Mouse (Mus musculus): ENCODE data around the gene Med10.

DNA sequence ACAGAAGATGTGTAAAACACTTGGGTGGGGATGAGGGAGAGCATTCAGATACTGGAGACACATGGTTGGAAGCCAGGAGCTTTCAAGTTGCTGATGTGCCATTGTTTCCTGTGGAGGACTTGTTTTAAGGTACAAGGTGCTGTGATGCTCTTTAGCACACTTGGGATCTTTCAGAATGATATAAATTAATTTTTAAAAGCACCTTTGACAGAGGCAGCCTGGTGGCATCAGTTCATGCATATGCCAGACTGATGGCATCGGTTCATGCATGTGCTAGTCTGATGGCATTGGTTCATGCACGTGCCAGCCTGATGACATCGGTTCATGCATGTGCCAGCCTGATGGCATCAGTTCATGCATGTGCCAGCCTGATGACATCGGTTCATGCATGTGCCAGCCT, 60.1 kb downstream of the Med10 start:
- TF ChIP-seq CTCF (IDR thresholded peaks at IDR 0.05; ENCODE audit: control insufficient read depth, insufficient read depth, insufficient read length) = no peak
- TF ChIP-seq MAX (IDR thresholded peaks at IDR 0.05) = no peak
- no peak for TF ChIP-seq MYOG (IDR thresholded peaks at IDR 0.05; ENCODE audit: control insufficient read depth, extremely low read depth, insufficient read length)
- TF ChIP-seq FOSL1 (IDR thresholded peaks at IDR 0.05; ENCODE audit: insufficient read depth, low read length, poor library complexity, severe bottlenecking) = no peak
- TF ChIP-seq MYOD1 (IDR thresholded peaks at IDR 0.05; ENCODE audit: control insufficient read depth, insufficient read length, low read depth) = no peak
- no peak for TF ChIP-seq CEBPB (IDR thresholded peaks at IDR 0.05; ENCODE audit: low read depth)

All from C2C12 (cell line).